ENCODE assay signal across 8 mouse cellular contexts in genomic region chr12:112721424-112722239, GRCm38 (mm10). TPM values are rescaled to one million over a fixed set of nuclear protein-coding genes. Genes with fewer than 3 reads are reported as not detected.
DNase-seq lines count a peak whose midpoint lies in the region; ATAC-seq and TF ChIP-seq lines count a peak whose summit lies in the region.

No protein-coding gene starts in this region.

- H3K27me3 ChIP-seq in heart, postnatal 0 days (ENCODE audit: control insufficient read depth, insufficient read depth, low read length) = 0 out of 2 replicates have a peak, but pooled peaks cover 7% of the 10 kb centered on the region
- peaks cover 88% of the 10 kb centered on the region for H3K27me3 ChIP-seq in megakaryocyte, embryonic 14.5 days (replicated peaks)
- no peaks in the 10 kb centered on the region for H3K27me3 ChIP-seq in stomach, embryonic 15.5 days (replicated peaks)

- peaks cover 12% of the 10 kb centered on the region; the same call in 1 of the 2 replicates for H3K36me3 ChIP-seq in ES-E14 (ENCODE audit: control insufficient read depth, insufficient read depth, low read length, poor library complexity, severe bottlenecking)
- no peaks in the 10 kb centered on the region for H3K36me3 ChIP-seq in heart, postnatal 0 days (replicated peaks; ENCODE audit: control insufficient read depth, insufficient read depth, low read length)
- no peaks in the 10 kb centered on the region for H3K36me3 ChIP-seq in megakaryocyte, embryonic 14.5 days (replicated peaks; ENCODE audit: low read length)
- no peaks in the 10 kb centered on the region for H3K36me3 ChIP-seq in stomach, embryonic 15.5 days

- peak overlapping the region; percentile 99 for H3K4me2 ChIP-seq in heart, postnatal 0 days (ENCODE audit: low read depth, low read length)
- H3K4me2 ChIP-seq in stomach, embryonic 15.5 days = peak overlapping the region; percentile 94

- no peak for TF ChIP-seq EP300 in heart, postnatal 0 days (IDR thresholded peaks at IDR 0.05; ENCODE audit: low read depth)

- ATAC-seq in heart, postnatal 0 days (ENCODE audit: insufficient read depth, low read depth) = peak; percentile 59
- ATAC-seq in stomach, embryonic 15.5 days (ENCODE audit: insufficient read depth, low FRiP score, low read depth) = peak; percentile 70

- 5% methylated on average over 48 of the region's 69 CpGs for WGBS in heart, postnatal 0 days
- WGBS in stomach, embryonic 15.5 days = 6% methylated on average over 49 of the region's 69 CpGs

- H3K4me3 ChIP-seq in ES-E14 (ENCODE audit: insufficient read depth in 1 of 2, low read depth in 1 of 2, low read length in 2 of 2, poor library complexity in 1 of 2, severe bottlenecking in 1 of 2) = peak overlapping the region; percentile 89 to 94
- H3K4me3 ChIP-seq in heart, postnatal 0 days (ENCODE audit: low read depth, low read length) = peak overlapping the region; percentile 69
- H3K4me3 ChIP-seq in megakaryocyte, embryonic 14.5 days (replicated peaks) = peak overlapping the region; percentile 92
- peak overlapping the region; percentile 88 for H3K4me3 ChIP-seq in stomach, embryonic 15.5 days (replicated peaks)

- peak overlapping the region; percentile 83 for H3K9ac ChIP-seq in ES-E14 (ENCODE audit: insufficient read depth, low read depth, low read length, poor library complexity, severe bottlenecking)
- peak overlapping the region; percentile 79 for H3K9ac ChIP-seq in heart, postnatal 0 days (replicated peaks; ENCODE audit: low read depth, low read length)
- H3K9ac ChIP-seq in stomach, embryonic 15.5 days = peak overlapping the region; percentile 76

- no peaks in the 10 kb centered on the region for H3K9me3 ChIP-seq in ES-E14 (ENCODE audit: control insufficient read depth, insufficient read depth, low read depth, low read length)
- no peaks in the 10 kb centered on the region for H3K9me3 ChIP-seq in heart, postnatal 0 days (replicated peaks; ENCODE audit: control insufficient read depth, low read length)
- no peaks in the 10 kb centered on the region for H3K9me3 ChIP-seq in megakaryocyte, embryonic 14.5 days
- no peaks in the 10 kb centered on the region for H3K9me3 ChIP-seq in stomach, embryonic 15.5 days

- H3K27ac ChIP-seq in ES-E14 (ENCODE audit: insufficient read depth, low read depth, low read length, poor library complexity, severe bottlenecking) = peak overlapping the region; percentile 76; the same call in 1 of the 2 replicates
- H3K27ac ChIP-seq in heart, postnatal 0 days (ENCODE audit: low read depth) = peak overlapping the region; percentile 39
- peak overlapping the region; percentile 95 for H3K27ac ChIP-seq in stomach, embryonic 15.5 days

- in situ Hi-C loops in ES-E14 (cut with MboI; ENCODE audit: low sequenced_read_pairs in 2 of 2, unreplicated experiment in 2 of 2) = no loop called here

- TF ChIP-seq CTCF in heart, postnatal 0 days (IDR thresholded peaks at IDR 0.05; ENCODE audit: low read depth) = no peak

- DNase-seq in A20 (ENCODE audit: low read depth, low spot score) = peak; percentile 68
- peak; percentile 65 for DNase-seq in ES-E14 (ENCODE audit: low read depth, low spot score)
- peak; percentile 67 to 80 for DNase-seq in cerebellum, postnatal 36 days
- peak; percentile 16 for DNase-seq in heart, postnatal 0 days (ENCODE audit: low spot score)
- DNase-seq in kidney, postnatal 25 days = peak; percentile 83 to 94
- DNase-seq in frontal cortex, postnatal 36 days (ENCODE audit: low spot score in 2 of 2) = no peak

- peaks cover 0 to 10% of the 10 kb centered on the region in 2 experiments; a peak in 1 of 4 replicates for H3K4me1 ChIP-seq in ES-E14 (ENCODE audit: control insufficient read depth in 2 of 2, insufficient read depth in 2 of 2, low read length in 2 of 2, poor library complexity in 1 of 2)
- H3K4me1 ChIP-seq in heart, postnatal 0 days (ENCODE audit: control insufficient read depth, insufficient read depth) = peaks cover 12% of the 10 kb centered on the region; the same call in 1 of the 2 replicates
- peaks cover 31% of the 10 kb centered on the region for H3K4me1 ChIP-seq in megakaryocyte, embryonic 14.5 days
- H3K4me1 ChIP-seq in stomach, embryonic 15.5 days = peaks cover 19% of the 10 kb centered on the region

TF ChIP-seq in ES-E14, 5 proteins besides CTCF, POLR2A, EP300 and RAD21:
- TF ChIP-seq HCFC1 (IDR thresholded peaks at IDR 0.05; ENCODE audit: borderline replicate concordance, insufficient read depth, low read length) = peak; percentile 30; the same call in 1 of the 2 replicates
- TF ChIP-seq CHD2 (IDR thresholded peaks at IDR 0.05; ENCODE audit: low read depth, low read length) = no peak

RNA-seq across cellular contexts. Expression of gene Cep170b, which starts 1.4 kb away (rescaled TPM):
- total RNA-seq in ES-E14 (2012; rRNA removed) = 46.1 and 47.7 TPM in 2 replicates
- 10.1 and 17.6 TPM in 2 replicates for total RNA-seq in heart, postnatal 0 days (2014; rRNA removed; ENCODE audit: low replicate concordance)
- 1.8 and 2.4 TPM in 2 replicates for polyA plus RNA-seq in heart, postnatal 0 days (2015; fragmentation: Nextera tagmentation; extraction: Ambion mirVana)
- 2.2 and 5.6 TPM in 2 replicates for polyA plus RNA-seq in megakaryocyte, embryonic 14.5 days (2012; ENCODE audit: insufficient read depth, low replicate concordance)
- 24.3 and 24.6 TPM in 2 replicates for polyA plus RNA-seq in stomach, embryonic 15.5 days (2015; fragmentation: Nextera tagmentation; extraction: Ambion mirVana)

RNA-seq across cellular contexts. Expression of gene Pld4, which starts 38.8 kb away (rescaled TPM):
- total RNA-seq in ES-E14 (2012; rRNA removed) = 2.4 and 4.7 TPM in 2 replicates
- total RNA-seq in heart, postnatal 0 days (2014; rRNA removed; ENCODE audit: low replicate concordance) = 6.8 and 7.2 TPM in 2 replicates
- 3.4 and 4.7 TPM in 2 replicates for polyA plus RNA-seq in heart, postnatal 0 days (2015; fragmentation: Nextera tagmentation; extraction: Ambion mirVana)
- polyA plus RNA-seq in megakaryocyte, embryonic 14.5 days (2012; ENCODE audit: insufficient read depth, low replicate concordance) = 11.4 and 36.3 TPM in 2 replicates
- polyA plus RNA-seq in stomach, embryonic 15.5 days (2015; fragmentation: Nextera tagmentation; extraction: Ambion mirVana) = 14.5 and 16.8 TPM in 2 replicates

RNA-seq across cellular contexts. Expression of gene Zbtb42, which starts 43.0 kb away (rescaled TPM):
- total RNA-seq in ES-E14 (2012; rRNA removed) = 1.3 and 1.8 TPM in 2 replicates
- 3.2 and 18.3 TPM in 2 replicates for total RNA-seq in heart, postnatal 0 days (2014; rRNA removed; ENCODE audit: low replicate concordance)
- 4.6 TPM in 2 replicates for polyA plus RNA-seq in heart, postnatal 0 days (2015; fragmentation: Nextera tagmentation; extraction: Ambion mirVana)
- polyA plus RNA-seq in megakaryocyte, embryonic 14.5 days (2012; ENCODE audit: insufficient read depth, low replicate concordance) = 0.52 and 0.72 TPM in 2 replicates
- 9.3 and 10.8 TPM in 2 replicates for polyA plus RNA-seq in stomach, embryonic 15.5 days (2015; fragmentation: Nextera tagmentation; extraction: Ambion mirVana)

RNA-seq across cellular contexts. Expression of gene Akt1, which starts 46.9 kb away (rescaled TPM):
- total RNA-seq in ES-E14 (2012; rRNA removed) = 44.1 and 58.9 TPM in 2 replicates
- 206 and 234 TPM in 2 replicates for total RNA-seq in heart, postnatal 0 days (2014; rRNA removed; ENCODE audit: low replicate concordance)
- polyA plus RNA-seq in heart, postnatal 0 days (2015; fragmentation: Nextera tagmentation; extraction: Ambion mirVana) = 60.6 and 70.9 TPM in 2 replicates
- 237 and 415 TPM in 2 replicates for polyA plus RNA-seq in megakaryocyte, embryonic 14.5 days (2012; ENCODE audit: insufficient read depth, low replicate concordance)
- polyA plus RNA-seq in stomach, embryonic 15.5 days (2015; fragmentation: Nextera tagmentation; extraction: Ambion mirVana) = 161 and 170 TPM in 2 replicates

Comparison
In these comparisons a context has a peak if more than half of its experiments do, and no peak if none do; other contexts are left out.
1. DNase-seq: peak in A20 (single experiment), ES-E14 (single experiment), cerebellum, postnatal 36 days (2 of 2), heart, postnatal 0 days (single experiment) and kidney, postnatal 25 days (2 of 2); none in frontal cortex, postnatal 36 days (0 of 2).
2. H3K27ac ChIP-seq: peak in every context shown above with its lines; median percentile 95 in stomach, embryonic 15.5 days; 76 in ES-E14; 39 in heart, postnatal 0 days.
3. Peak in every context shown above with its lines, with median percentiles within 50 percentile points of each other: H3K4me3 ChIP-seq and H3K9ac ChIP-seq.